Mouse (Mus musculus): ENCODE data around the gene Akr1c14.

DNA sequence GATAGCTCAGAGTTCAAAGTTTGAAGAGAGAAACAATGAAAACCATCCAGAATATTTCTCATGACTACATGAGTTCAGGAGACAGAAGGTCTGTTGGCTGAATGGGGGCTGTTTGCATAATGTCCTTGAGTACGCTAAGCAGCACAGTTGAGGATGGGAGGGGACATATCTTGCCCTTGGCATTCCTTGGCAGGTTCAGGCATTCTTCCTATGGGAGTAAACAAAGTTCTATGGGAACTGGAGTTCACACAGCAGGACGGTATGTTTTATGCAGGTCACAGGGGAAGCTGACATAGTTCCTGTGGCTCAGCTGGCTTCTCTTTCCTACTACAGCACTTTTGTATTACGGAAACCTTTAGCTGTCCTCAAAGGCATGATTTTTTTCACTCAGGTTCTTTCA is 6.6 kb downstream of the Akr1c14 start:
- no peak for TF ChIP-seq CTCF (conservative IDR thresholded peaks at IDR 0.05; ENCODE audit: low read length)
- TF ChIP-seq NANOG (IDR thresholded peaks at IDR 0.05; ENCODE audit: borderline replicate concordance, low read length), result no peak
- TF ChIP-seq POU5F1 (IDR thresholded peaks at IDR 0.05; ENCODE audit: borderline replicate concordance, low read length), result no peak
